Comparison of ENCODE assay signal across 12 mouse cellular contexts in genomic region chr7:4794631-4795168, GRCm38 (mm10). TPM values are rescaled to one million over a fixed set of nuclear protein-coding genes. Genes with fewer than 3 reads are reported as not detected.
DNase-seq lines count a peak whose midpoint lies in the region; ATAC-seq lines count a peak whose summit lies in the region.
"Had no signal": no experiment of that assay in that cellular context is flagged by ENCODE, and none has a peak within 500 bp of the region (broad histone marks: within the 10 kb centered on the region; RNA-seq: fewer than 3 reads in every experiment).

No protein-coding gene starts in this region.

- WGBS in forebrain, embryonic 10.5 days, result 89% methylated on average over 3 of the region's 3 CpGs
- 94% methylated on average over 3 of the region's 3 CpGs for WGBS in forebrain, embryonic 11.5 days
- WGBS in liver, embryonic 11.5 days, result 57% methylated on average over 3 of the region's 3 CpGs
- 78% methylated on average over 3 of the region's 3 CpGs for WGBS in intestine, embryonic 14.5 days
- WGBS in neural tube, embryonic 13.5 days, result 86% methylated on average over 3 of the region's 3 CpGs

- peaks cover 15% of the 10 kb centered on the region for H3K27me3 ChIP-seq in forebrain, embryonic 10.5 days (ENCODE audit: poor library complexity, severe bottlenecking)
- H3K27me3 ChIP-seq in forebrain, embryonic 11.5 days (ENCODE audit: control insufficient read depth, insufficient read depth, low read length), result peaks cover 3% of the 10 kb centered on the region; the same call in 1 of the 2 replicates
- H3K27me3 ChIP-seq in liver, embryonic 11.5 days (replicated peaks; ENCODE audit: control insufficient read depth, insufficient read depth, low read length), result no peaks in the 10 kb centered on the region
- no peaks in the 10 kb centered on the region for H3K27me3 ChIP-seq in intestine, embryonic 14.5 days (replicated peaks; ENCODE audit: control insufficient read depth, insufficient read depth, low read length)
- H3K27me3 ChIP-seq in neural tube, embryonic 13.5 days, result peaks cover 9% of the 10 kb centered on the region

- no peak overlapping the region for H3K4me2 ChIP-seq in forebrain, embryonic 11.5 days (ENCODE audit: low read depth, low read length, severe bottlenecking)
- H3K4me2 ChIP-seq in liver, embryonic 11.5 days, result peak overlapping the region; percentile 97
- peak overlapping the region; percentile 90 for H3K4me2 ChIP-seq in intestine, embryonic 14.5 days (ENCODE audit: low read length)
- H3K4me2 ChIP-seq in neural tube, embryonic 13.5 days, result no peak overlapping the region; the same call in 1 of the 2 replicates

- no peak overlapping the region for H3K27ac ChIP-seq in forebrain, embryonic 10.5 days
- H3K27ac ChIP-seq in forebrain, embryonic 11.5 days (ENCODE audit: low read depth, low read length), result no peak overlapping the region
- H3K27ac ChIP-seq in liver, embryonic 11.5 days (ENCODE audit: low read depth, low read length), result peak overlapping the region; percentile 96
- no peak overlapping the region for H3K27ac ChIP-seq in intestine, embryonic 14.5 days (ENCODE audit: low read depth)
- H3K27ac ChIP-seq in neural tube, embryonic 13.5 days (replicated peaks), result no peak overlapping the region

- DNase-seq in forebrain, embryonic 10.5 days (ENCODE audit: extremely low spot score, low spot score), result no peak
- no peak for DNase-seq in forebrain, embryonic 11.5 days (ENCODE audit: low spot score)
- no peak for DNase-seq in liver, embryonic 11.5 days (ENCODE audit: low spot score)
- DNase-seq in liver, result no peak
- no peak for DNase-seq in intestine, embryonic 14.5 days (ENCODE audit: low spot score)
- DNase-seq in right cerebral cortex, postnatal 36 days (ENCODE audit: low spot score in 2 of 2), result no peak
- no peak for DNase-seq in left cerebral cortex, adult 18-20 months (ENCODE audit: low spot score in 2 of 2)
- DNase-seq: kidney, postnatal 25 days; lung, adult 18-20 months; spleen, adult 18-20 months had no signal

- no peaks in the 10 kb centered on the region for H3K9me3 ChIP-seq in forebrain, embryonic 10.5 days
- H3K9me3 ChIP-seq in forebrain, embryonic 11.5 days (ENCODE audit: control insufficient read depth, low read length), result no peaks in the 10 kb centered on the region
- H3K9me3 ChIP-seq in liver, embryonic 11.5 days (ENCODE audit: control insufficient read depth, low read length), result no peaks in the 10 kb centered on the region
- no peaks in the 10 kb centered on the region for H3K9me3 ChIP-seq in intestine, embryonic 14.5 days (ENCODE audit: control insufficient read depth, low read length)
- H3K9me3 ChIP-seq in neural tube, embryonic 13.5 days, result no peaks in the 10 kb centered on the region

- no peak overlapping the region for H3K9ac ChIP-seq in forebrain, embryonic 11.5 days (ENCODE audit: low read length)
- peak overlapping the region; percentile 100 for H3K9ac ChIP-seq in liver, embryonic 11.5 days (ENCODE audit: low read depth, low read length)
- H3K9ac ChIP-seq in intestine, embryonic 14.5 days (ENCODE audit: low read length), result no peak overlapping the region
- 0 out of 2 replicates have a peak overlapping the region, but pooled peaks have one; percentile 85 for H3K9ac ChIP-seq in neural tube, embryonic 13.5 days

- peak overlapping the region; percentile 92 for H3K4me3 ChIP-seq in forebrain, embryonic 10.5 days
- H3K4me3 ChIP-seq in forebrain, embryonic 11.5 days (ENCODE audit: low read depth, low read length), result no peak overlapping the region
- peak overlapping the region; percentile 93 for H3K4me3 ChIP-seq in liver, embryonic 11.5 days (ENCODE audit: low read depth, low read length)
- H3K4me3 ChIP-seq in intestine, embryonic 14.5 days (ENCODE audit: low read depth, low read length), result no peak overlapping the region
- 0 out of 2 replicates have a peak overlapping the region, but pooled peaks have one; percentile 59 for H3K4me3 ChIP-seq in neural tube, embryonic 13.5 days

- H3K36me3 ChIP-seq in forebrain, embryonic 10.5 days (replicated peaks), result peaks cover 53% of the 10 kb centered on the region
- peaks cover 16% of the 10 kb centered on the region for H3K36me3 ChIP-seq in forebrain, embryonic 11.5 days (ENCODE audit: control insufficient read depth, insufficient read depth, low read length)
- peaks cover 31% of the 10 kb centered on the region for H3K36me3 ChIP-seq in liver, embryonic 11.5 days (ENCODE audit: control insufficient read depth, insufficient read depth, low read length)
- H3K36me3 ChIP-seq in intestine, embryonic 14.5 days (ENCODE audit: control insufficient read depth, insufficient read depth, low read length), result peaks cover 42% of the 10 kb centered on the region
- peaks cover 50% of the 10 kb centered on the region for H3K36me3 ChIP-seq in neural tube, embryonic 13.5 days

- ATAC-seq in forebrain, embryonic 11.5 days (replicated peaks; ENCODE audit: low FRiP score), result no peak
- ATAC-seq in liver, embryonic 11.5 days (replicated peaks; ENCODE audit: low FRiP score), result 0 out of 2 replicates have a peak, but pooled peaks have one; percentile 13
- no peak for ATAC-seq in intestine, embryonic 14.5 days (replicated peaks; ENCODE audit: low FRiP score, low TSS enrichment, low read depth)
- ATAC-seq in neural tube, embryonic 13.5 days (ENCODE audit: low read depth), result no peak

- H3K4me1 ChIP-seq in forebrain, embryonic 10.5 days, result peaks cover 13% of the 10 kb centered on the region
- H3K4me1 ChIP-seq in forebrain, embryonic 11.5 days (replicated peaks; ENCODE audit: control insufficient read depth, insufficient read depth, low read length), result peaks cover 7% of the 10 kb centered on the region; the same call in 1 of the 2 replicates
- peaks cover 13% of the 10 kb centered on the region for H3K4me1 ChIP-seq in liver, embryonic 11.5 days (replicated peaks; ENCODE audit: control insufficient read depth, insufficient read depth, low read length)
- peaks cover 7% of the 10 kb centered on the region; the same call in 1 of the 2 replicates for H3K4me1 ChIP-seq in intestine, embryonic 14.5 days (replicated peaks; ENCODE audit: control insufficient read depth, insufficient read depth, low read length)
- H3K4me1 ChIP-seq in neural tube, embryonic 13.5 days (replicated peaks), result peaks cover 19% of the 10 kb centered on the region

RNA-seq across cellular contexts. Expression of gene Rpl28, which starts 2.0 kb away (rescaled TPM):
- 374 and 397 TPM in 2 replicates for polyA plus RNA-seq in forebrain, embryonic 10.5 days (2016; fragmentation: Nextera tagmentation; extraction: Ambion mirVana)
- 203 and 220 TPM in 2 replicates for polyA plus RNA-seq in forebrain, embryonic 11.5 days (2014; fragmentation: Nextera tagmentation; extraction: Ambion mirVana)
- polyA plus RNA-seq in liver, embryonic 11.5 days (2014; fragmentation: Nextera tagmentation; extraction: Ambion mirVana), result 218 and 238 TPM in 2 replicates
- 293 and 321 TPM in 2 replicates for polyA plus RNA-seq in intestine, embryonic 14.5 days (2014; fragmentation: Nextera tagmentation; extraction: Ambion mirVana)
- 194 and 230 TPM in 2 replicates for polyA plus RNA-seq in neural tube, embryonic 13.5 days (2015; fragmentation: Nextera tagmentation; extraction: Ambion mirVana)
- total RNA-seq in left cerebral cortex, adult 18-20 months (2021), result 100 to 1,000 TPM; 439 to 453 TPM

RNA-seq across cellular contexts. Expression of gene Tmem238, which starts 5.2 kb away (rescaled TPM):
- polyA plus RNA-seq in forebrain, embryonic 10.5 days (2016; fragmentation: Nextera tagmentation; extraction: Ambion mirVana), result 3.9 and 4.4 TPM in 2 replicates
- polyA plus RNA-seq in forebrain, embryonic 11.5 days (2014; fragmentation: Nextera tagmentation; extraction: Ambion mirVana), result 1.6 and 2.6 TPM in 2 replicates
- polyA plus RNA-seq in liver, embryonic 11.5 days (2014; fragmentation: Nextera tagmentation; extraction: Ambion mirVana), result 12.2 and 12.4 TPM in 2 replicates
- 14.5 and 24.3 TPM in 2 replicates for polyA plus RNA-seq in intestine, embryonic 14.5 days (2014; fragmentation: Nextera tagmentation; extraction: Ambion mirVana)
- 2.9 and 3.8 TPM in 2 replicates for polyA plus RNA-seq in neural tube, embryonic 13.5 days (2015; fragmentation: Nextera tagmentation; extraction: Ambion mirVana)
- total RNA-seq in left cerebral cortex, adult 18-20 months (2021), result 1 to 10 TPM; 2.0 to 3.1 TPM

RNA-seq across cellular contexts. Expression of gene Tmem190, which starts 12.0 kb away (rescaled TPM):
- polyA plus RNA-seq in forebrain, embryonic 10.5 days (2016; fragmentation: Nextera tagmentation; extraction: Ambion mirVana), result 0.34 TPM in 1 of 2 replicates, not detected in the other
- polyA plus RNA-seq in forebrain, embryonic 11.5 days (2014; fragmentation: Nextera tagmentation; extraction: Ambion mirVana), result not detected in 2 replicates
- 0.86 TPM in 1 of 2 replicates, not detected in the other for polyA plus RNA-seq in liver, embryonic 11.5 days (2014; fragmentation: Nextera tagmentation; extraction: Ambion mirVana)
- polyA plus RNA-seq in intestine, embryonic 14.5 days (2014; fragmentation: Nextera tagmentation; extraction: Ambion mirVana), result 0.52 TPM in 1 of 2 replicates, not detected in the other
- polyA plus RNA-seq in neural tube, embryonic 13.5 days (2015; fragmentation: Nextera tagmentation; extraction: Ambion mirVana), result not detected in 2 replicates
- total RNA-seq in left cerebral cortex, adult 18-20 months (2021), result not detected
- total RNA-seq: granulocyte monocyte progenitor cell, adult 5-6 weeks had no signal

RNA-seq across cellular contexts. Expression of gene Il11, which starts 12.0 kb away (rescaled TPM):
- polyA plus RNA-seq in forebrain, embryonic 10.5 days (2016; fragmentation: Nextera tagmentation; extraction: Ambion mirVana), result not detected in 2 replicates
- 0.19 TPM in 1 of 2 replicates, not detected in the other for polyA plus RNA-seq in forebrain, embryonic 11.5 days (2014; fragmentation: Nextera tagmentation; extraction: Ambion mirVana)
- 0.12 TPM in 1 of 2 replicates, not detected in the other for polyA plus RNA-seq in liver, embryonic 11.5 days (2014; fragmentation: Nextera tagmentation; extraction: Ambion mirVana)
- polyA plus RNA-seq in intestine, embryonic 14.5 days (2014; fragmentation: Nextera tagmentation; extraction: Ambion mirVana), result 0.28 TPM in 1 of 2 replicates, not detected in the other
- 0.46 and 0.91 TPM in 2 replicates for polyA plus RNA-seq in neural tube, embryonic 13.5 days (2015; fragmentation: Nextera tagmentation; extraction: Ambion mirVana)
- total RNA-seq in left cerebral cortex, adult 18-20 months (2021), result under 1 TPM; 0.28 to 0.30 TPM
- total RNA-seq: granulocyte monocyte progenitor cell, adult 5-6 weeks had no signal

RNA-seq across cellular contexts. Expression of gene Ube2s, which starts 17.7 kb away (rescaled TPM):
- polyA plus RNA-seq in forebrain, embryonic 10.5 days (2016; fragmentation: Nextera tagmentation; extraction: Ambion mirVana), result 399 and 408 TPM in 2 replicates
- polyA plus RNA-seq in forebrain, embryonic 11.5 days (2014; fragmentation: Nextera tagmentation; extraction: Ambion mirVana), result 476 and 526 TPM in 2 replicates
- 367 and 402 TPM in 2 replicates for polyA plus RNA-seq in liver, embryonic 11.5 days (2014; fragmentation: Nextera tagmentation; extraction: Ambion mirVana)
- 354 and 371 TPM in 2 replicates for polyA plus RNA-seq in intestine, embryonic 14.5 days (2014; fragmentation: Nextera tagmentation; extraction: Ambion mirVana)
- 266 and 276 TPM in 2 replicates for polyA plus RNA-seq in neural tube, embryonic 13.5 days (2015; fragmentation: Nextera tagmentation; extraction: Ambion mirVana)
- 100 to 1,000 TPM; 101 to 108 TPM for total RNA-seq in left cerebral cortex, adult 18-20 months (2021)

Comparison
In these comparisons a context has a peak if more than half of its experiments do, and no peak if none do; other contexts are left out.
1. H3K4me3 ChIP-seq: peak in forebrain, embryonic 10.5 days (single experiment), liver, embryonic 11.5 days (single experiment) and neural tube, embryonic 13.5 days (single experiment); none in forebrain, embryonic 11.5 days (single experiment) and intestine, embryonic 14.5 days (single experiment).
2. H3K4me2 ChIP-seq: peak in liver, embryonic 11.5 days (single experiment) and intestine, embryonic 14.5 days (single experiment); none in forebrain, embryonic 11.5 days (single experiment) and neural tube, embryonic 13.5 days (single experiment).
3. H3K9ac ChIP-seq: peak in liver, embryonic 11.5 days (single experiment) and neural tube, embryonic 13.5 days (single experiment); none in forebrain, embryonic 11.5 days (single experiment) and intestine, embryonic 14.5 days (single experiment).